Mouse (Mus musculus): ENCODE measurements around the gene Dek.

- no peak for TF ChIP-seq CTCF (IDR thresholded peaks at IDR 0.05; ENCODE audit: borderline replicate concordance, extremely low read depth, insufficient read depth, insufficient read length)
- TF ChIP-seq POLR2A (IDR thresholded peaks at IDR 0.05; ENCODE audit: borderline replicate concordance, extremely low read depth, insufficient read depth, insufficient read length, poor library complexity, severe bottlenecking) = no peak
These were observed 1.0 kb downstream of the Dek start for GRCm38 (mm10) chr13:47104856-47105541.
